Mouse (Mus musculus) layer of hippocampus, postnatal 10 days (tissue): Measurements from ENCODE around the gene Zfp341. TPM values are rescaled to one million over a fixed set of nuclear protein-coding genes. Genes with fewer than 3 reads are reported as not detected.
A peak's percentile ranks its signal among the peaks of the same experiment; 100 is the strongest.

Experiments used
- DNase-seq, 2 experiments: peaks; one replicate each; pipeline ENCODE4 v3.0.0; 2021; ENCODE audit warnings: low spot score in 2 of 2
- total RNA-seq, 2 experiments: library from RNA; stranded (reverse); gene quantifications; 2 replicates each; pipeline ENCODE4 v1.2.3; 2021

Zfp341 gene
- total RNA-seq, 2 experiments from 2014 or later, result 9.8 to 12.2 TPM

- no peak for DNase-seq
These were observed 57.6 kb downstream of the Zfp341 start for GRCm38 (mm10) chr2:154670741-154671140.

GRCm38 (mm10) chr2:154674008-154674407 is 60.9 kb downstream of the Zfp341 start:
- DNase-seq, result no peak

- peak; percentile 43 to 54 for DNase-seq
These were observed 63.8 kb downstream of the Zfp341 start for GRCm38 (mm10) chr2:154676653-154677609.

- DNase-seq, result peak; percentile 86 to 89
These were observed 64.6 kb downstream of the Zfp341 start for GRCm38 (mm10) chr2:154677651-154678139.

GRCm38 (mm10) chr2:154678995-154679394 is 65.9 kb downstream of the Zfp341 start:
- DNase-seq, result no peak

- no peak for DNase-seq
These were observed 67.2 kb downstream of the Zfp341 start for GRCm38 (mm10) chr2:154680337-154680736.

GRCm38 (mm10) chr2:154680941-154681340 is 67.8 kb downstream of the Zfp341 start:
- no peak for DNase-seq

- no peak for DNase-seq
These were observed 69.6 kb downstream of the Zfp341 start for GRCm38 (mm10) chr2:154682712-154683111.

GRCm38 (mm10) chr2:154684901-154685470 is 71.9 kb downstream of the Zfp341 start:
- no peak for DNase-seq

- DNase-seq, result no peak
These were observed 72.7 kb downstream of the Zfp341 start for GRCm38 (mm10) chr2:154685772-154686171.

- no peak for DNase-seq
These were observed 73.7 kb downstream of the Zfp341 start for GRCm38 (mm10) chr2:154686819-154687218.

GRCm38 (mm10) chr2:154689391-154689790 is 76.3 kb downstream of the Zfp341 start:
- no peak for DNase-seq

GRCm38 (mm10) chr2:154690959-154691358 is 77.9 kb downstream of the Zfp341 start:
- DNase-seq, result no peak

GRCm38 (mm10) chr2:154693186-154693940 is 80.3 kb downstream of the Zfp341 start:
- no peak for DNase-seq

GRCm38 (mm10) chr2:154693941-154694256 is 80.8 kb downstream of the Zfp341 start:
- DNase-seq, result no peak

GRCm38 (mm10) chr2:154695690-154696089 is 82.6 kb downstream of the Zfp341 start:
- DNase-seq, result no peak

Other genes starting within 250 kb of the Zfp341 start
- 10 to 100 TPM; 11.9 to 16.1 TPM for gene Cdk5rap1, start 240.3 kb upstream of the Zfp341 start, total RNA-seq
- 10 to 100 TPM; 40.6 to 41.3 TPM for gene Snta1, start 205.2 kb upstream of the Zfp341 start, total RNA-seq
- 10 to 100 TPM; 43.6 to 60.6 TPM for gene Cbfa2t2, start 176.8 kb upstream of the Zfp341 start, total RNA-seq
- 1 to 10 TPM in 1 of 2 experiments, under 1 TPM in 1; 0.67 to 2.0 TPM for gene 1700003F12Rik, start 66.2 kb upstream of the Zfp341 start, total RNA-seq
- not detected for gene Actl10, start 61.5 kb upstream of the Zfp341 start, total RNA-seq
- 10 to 100 TPM; 29.8 to 33.0 TPM for gene Necab3, start 54.4 kb upstream of the Zfp341 start, total RNA-seq
- 10 to 100 TPM in 1 of 2 experiments, 1 to 10 TPM in 1; 8.8 to 10.5 TPM for gene E2f1, start 43.4 kb upstream of the Zfp341 start, total RNA-seq
- 10 to 100 TPM; 14.3 to 15.7 TPM for gene Pxmp4, start 9.6 kb upstream of the Zfp341 start, total RNA-seq
- under 1 TPM in 1 of 2 experiments, not detected in 1; 0.76 TPM for gene 4930519P11Rik, start 140 bp downstream of the Zfp341 start, total RNA-seq
- 100 to 1,000 TPM; 209 to 213 TPM for gene Chmp4b, start 38.4 kb downstream of the Zfp341 start, total RNA-seq
- gene Gm14214, start 156.7 kb downstream of the Zfp341 start, total RNA-seq, result not detected
- gene Raly, start 177.8 kb downstream of the Zfp341 start, total RNA-seq, result 100 to 1,000 TPM in 1 of 2 experiments, 10 to 100 TPM in 1; 85.2 to 101 TPM
- gene a, start 178.1 kb downstream of the Zfp341 start, total RNA-seq, result under 1 TPM in 1 of 2 experiments, not detected in 1; 0.76 TPM